Mouse (Mus musculus) megakaryocyte, embryonic 14.5 days (primary cell): ENCODE results near the gene Hist2h3c2.

ENCODE experiments used
- FLI1 ChIP-seq: IDR thresholded peaks from 2 replicates; pipeline ENCODE4 v1.6.1; 2012; ENCODE audit warnings: low read length, inconsistent platforms, mixed read lengths
- GATA1 ChIP-seq: IDR thresholded peaks from 3 replicates; pipeline ENCODE4 v1.6.1; 2012; ENCODE audit warnings: mixed read lengths, low read length, inconsistent platforms, borderline replicate concordance

- no peak for TF ChIP-seq GATA1
- no peak for TF ChIP-seq FLI1
Measured at GRCm38 (mm10) chr3:96219191-96219641, 19.7 kb downstream of the Hist2h3c2 start.
